Mouse (Mus musculus) right cerebral cortex, postnatal 14 days (tissue): ENCODE data around the gene Rprm.

ENCODE experiments used
- DNase-seq: peaks from one replicate; pipeline ENCODE4 v3.0.0; 2022

Gene Rprm

DNA sequence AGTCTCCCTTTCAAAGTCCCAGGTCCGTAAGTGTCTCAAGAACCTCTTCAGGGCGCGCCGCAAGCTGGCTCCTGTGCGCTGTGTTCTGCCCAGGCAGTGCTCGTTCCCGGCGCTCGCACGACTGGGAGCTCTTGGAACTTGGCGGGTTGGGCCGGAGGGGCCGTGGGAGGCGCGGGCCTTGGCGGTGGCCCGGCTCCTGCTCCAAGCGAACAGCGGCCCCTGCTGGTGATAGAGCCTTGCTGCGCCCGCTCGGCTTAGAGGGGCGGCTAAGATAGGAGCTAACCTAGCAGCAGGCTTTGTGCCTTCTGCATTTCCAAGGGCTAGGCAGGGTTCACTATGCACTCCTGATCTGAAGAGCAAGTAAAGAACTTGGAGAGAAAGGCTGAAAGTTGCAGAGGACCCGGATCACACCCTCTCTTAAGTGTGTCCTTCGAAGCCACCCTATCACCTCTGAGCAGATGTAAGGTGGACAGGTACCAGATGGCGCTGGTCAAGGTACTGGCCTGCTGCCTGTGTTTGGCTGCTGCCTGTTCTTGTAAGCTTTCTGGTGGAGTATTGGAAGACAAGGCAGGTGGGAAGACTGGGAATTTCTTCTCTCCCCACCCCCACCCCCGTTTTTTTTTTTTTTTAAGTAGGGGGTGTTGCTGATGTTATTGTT lies at the start of gene Rprm:
Gene Rprm, minus strand, starts transcription at position 123 of the 658 bp plus-strand sequence.
- DNase-seq, result peak; percentile 96

GRCm38 (mm10) chr2:54119305-54119704 lies 34.0 kb upstream of the Rprm start:
- no peak for DNase-seq

DNA sequence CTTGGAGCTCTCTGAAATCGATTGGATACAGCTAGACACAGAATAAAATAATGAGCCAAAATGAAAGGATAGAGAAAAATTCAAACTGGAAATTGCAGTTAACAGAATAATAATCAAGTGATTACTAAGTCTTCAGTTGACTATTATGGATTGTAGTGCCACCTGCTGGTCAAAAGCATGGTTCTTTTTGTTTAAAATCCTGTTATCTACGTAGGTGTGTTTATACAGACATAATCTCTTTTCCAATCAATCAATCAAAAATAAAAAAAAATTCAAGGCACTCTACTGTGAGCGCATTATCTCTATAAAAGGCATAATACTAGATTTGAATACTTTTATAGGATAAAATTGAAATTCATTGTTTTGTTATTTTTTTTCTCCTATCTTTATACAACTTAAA lies 33.5 kb upstream of the Rprm start:
- peak; percentile 16 for DNase-seq

DNA sequence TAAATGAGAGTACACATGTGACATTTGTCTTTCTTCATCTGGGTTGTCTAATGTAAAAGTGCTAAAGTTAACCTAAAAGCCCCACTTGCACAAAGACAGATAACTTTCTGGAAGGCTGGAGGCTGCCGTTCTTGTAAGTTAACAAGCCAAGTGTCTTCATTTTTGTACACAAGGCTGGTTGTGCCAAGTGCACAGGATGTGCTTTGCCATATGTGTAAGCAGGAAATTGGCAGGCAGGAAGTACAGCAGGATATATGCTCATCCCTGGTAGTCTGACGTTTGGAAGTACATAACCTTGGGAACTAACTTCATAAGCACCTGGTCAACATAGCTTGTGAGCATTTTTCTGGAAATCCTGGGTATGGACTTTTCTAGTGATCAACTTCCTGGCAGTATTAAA lies 25.9 kb upstream of the Rprm start:
- no peak for DNase-seq

- no peak for DNase-seq
Measured at GRCm38 (mm10) chr2:54106232-54106726, 20.9 kb upstream of the Rprm start.

DNA sequence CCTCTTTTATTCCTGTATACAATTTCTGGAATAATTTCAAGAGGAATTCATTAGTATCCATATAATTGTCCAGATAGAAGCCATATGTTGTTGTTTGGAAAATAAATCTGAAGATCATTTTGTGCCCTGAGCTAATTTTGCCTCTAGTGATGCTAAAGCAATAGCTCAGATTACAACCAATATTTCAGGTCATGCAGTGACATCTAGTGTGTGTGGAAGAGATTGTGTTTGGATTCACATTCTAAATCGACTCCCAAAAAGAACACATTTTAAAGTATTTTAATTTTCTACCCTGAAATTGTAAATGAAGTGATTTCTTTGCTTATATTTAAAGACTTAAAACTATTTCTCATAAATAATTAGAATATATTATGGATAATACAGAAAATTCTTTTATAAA lies 14.6 kb upstream of the Rprm start:
- no peak for DNase-seq

DNA sequence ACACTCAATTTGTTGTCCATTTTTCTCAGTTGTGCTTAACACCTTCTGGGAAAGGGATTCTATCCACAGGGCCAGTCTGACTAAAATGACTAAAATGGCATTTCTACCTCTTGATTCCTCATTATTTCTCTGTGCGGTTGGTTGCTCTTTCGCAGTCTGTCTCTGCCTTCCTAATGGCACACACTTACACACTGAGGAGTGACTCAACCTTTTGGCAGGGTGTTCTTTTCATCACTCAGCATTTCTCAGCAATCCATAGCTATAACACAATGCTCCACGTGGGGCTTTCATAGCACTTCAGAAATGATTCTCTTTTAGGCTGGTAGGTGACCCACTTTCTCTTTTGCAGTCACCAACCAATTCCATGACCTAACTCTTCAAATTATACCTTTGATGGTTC lies 7.3 kb upstream of the Rprm start:
- no peak for DNase-seq

DNA sequence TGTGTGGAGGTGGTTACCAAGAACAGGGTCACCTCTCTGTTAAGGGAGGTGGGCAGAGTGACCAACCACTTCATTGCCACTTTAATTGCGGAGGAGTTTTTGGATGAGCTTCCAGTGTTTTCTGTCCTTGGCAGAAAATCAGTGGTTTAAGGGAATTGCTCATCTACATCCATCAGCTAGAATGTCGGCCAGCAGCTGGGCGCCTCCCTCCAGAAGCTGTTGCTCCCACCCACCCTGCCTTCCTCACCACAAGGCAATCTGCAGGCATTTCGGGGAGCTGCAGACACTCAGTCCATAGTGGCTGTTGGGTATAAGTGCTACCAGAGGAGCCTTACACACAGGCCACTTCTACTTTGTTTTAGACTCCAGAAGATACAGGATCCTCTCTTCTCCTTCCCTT lies 902 bp upstream of the Rprm start:
- peak; percentile 34 for DNase-seq

DNA sequence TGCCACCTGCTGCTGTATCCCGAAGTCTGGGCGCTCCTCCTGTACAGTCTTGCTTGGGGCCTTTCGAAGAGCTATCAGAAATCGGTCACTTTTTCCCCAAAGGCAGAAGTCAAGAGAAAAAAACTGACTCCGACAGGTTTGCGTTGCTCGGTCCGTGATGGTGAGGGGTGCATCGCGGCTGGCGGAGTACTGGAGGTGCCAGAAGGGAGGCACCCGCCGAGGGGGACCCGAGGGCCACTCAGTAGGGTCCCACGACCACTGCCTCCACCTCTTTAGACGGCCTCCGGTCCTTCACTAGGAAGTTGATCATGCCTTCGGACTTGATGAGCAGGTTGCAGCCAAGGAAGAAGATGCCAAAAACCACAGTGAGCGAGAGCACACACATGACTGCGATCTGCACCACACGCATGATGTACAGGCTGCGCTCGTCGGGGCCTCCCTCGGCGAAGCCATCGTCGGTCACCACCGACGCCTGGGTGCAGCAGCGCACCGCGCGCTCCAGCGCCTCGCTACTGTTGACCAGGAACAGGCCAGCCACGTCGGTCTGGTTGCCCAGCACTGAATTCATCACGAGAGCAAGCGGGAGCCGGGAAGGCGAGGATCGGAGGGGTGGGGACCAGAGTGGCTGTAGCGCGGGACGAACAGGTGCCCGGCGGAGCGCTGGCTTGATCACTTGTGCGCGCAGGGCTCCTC lies 469 bp downstream of the Rprm start:
- DNase-seq, result peak; percentile 10

GRCm38 (mm10) chr2:54083861-54084736 lies 1.3 kb downstream of the Rprm start:
- no peak for DNase-seq

GRCm38 (mm10) chr2:54078961-54079360 lies 6.4 kb downstream of the Rprm start:
- no peak for DNase-seq

DNA sequence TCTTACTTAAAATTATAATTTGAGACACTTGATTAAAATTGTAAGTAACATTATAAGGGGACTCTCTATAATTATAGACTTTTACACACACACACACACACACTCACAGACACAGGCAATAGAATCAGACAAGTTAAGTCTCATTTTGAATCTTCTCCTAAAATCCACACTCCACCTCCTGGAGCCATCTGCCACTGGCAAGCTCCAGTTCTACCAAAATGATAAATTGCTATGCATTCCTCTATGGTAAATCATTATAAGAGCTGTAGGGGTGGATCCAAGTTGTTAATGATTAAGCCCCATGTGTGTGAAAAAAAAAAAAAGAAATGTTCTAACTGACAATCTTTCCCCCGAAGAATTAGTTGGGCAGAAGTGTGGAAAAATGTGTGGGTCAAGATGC lies 13.8 kb downstream of the Rprm start:
- no peak for DNase-seq

GRCm38 (mm10) chr2:54062421-54062820 lies 22.9 kb downstream of the Rprm start:
- no peak for DNase-seq

- DNase-seq, result no peak
Measured at GRCm38 (mm10) chr2:54061039-54061438, 24.3 kb downstream of the Rprm start.
